Mouse (Mus musculus): ENCODE results near the gene Slc38a4.

DNA sequence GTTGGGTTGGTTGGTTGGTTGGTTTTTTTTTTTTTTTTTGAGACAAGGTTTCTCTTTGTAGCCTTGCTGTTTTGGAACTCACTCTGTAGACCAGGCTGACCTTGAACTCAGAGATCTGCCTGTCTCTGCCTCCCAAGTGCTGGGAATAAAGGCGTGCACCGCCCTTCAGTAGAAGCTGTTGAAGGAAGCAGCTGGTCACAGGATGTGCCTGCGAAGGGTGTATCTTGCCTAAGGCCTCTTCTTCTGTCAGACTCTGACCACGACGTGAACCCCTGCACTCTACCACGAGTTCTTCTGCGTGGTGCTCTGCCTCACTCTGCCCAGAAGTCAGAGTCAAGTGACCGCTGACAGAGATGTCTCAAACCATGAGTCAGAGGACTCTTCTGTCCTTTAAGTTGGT is 18.0 kb downstream of the Slc38a4 start:
- TF ChIP-seq POLR2AphosphoS5 (IDR thresholded peaks at IDR 0.05; ENCODE audit: insufficient replicate concordance, low read depth, low read length) = no peak
- TF ChIP-seq CTCF (IDR thresholded peaks at IDR 0.05; ENCODE audit: low read depth, low read length) = no peak
- TF ChIP-seq GATA1 (IDR thresholded peaks at IDR 0.05; ENCODE audit: borderline replicate concordance, low read length) = no peak
- no peak for TF ChIP-seq GATA2 (IDR thresholded peaks at IDR 0.05; ENCODE audit: borderline replicate concordance, low read depth, low read length)

Measured in G1E (cell line).